Mouse (Mus musculus) gastrocnemius, postnatal 14 days (tissue): ENCODE results near the gene Fam228b. TPM values are rescaled to one million over a fixed set of nuclear protein-coding genes. Genes with fewer than 3 reads are reported as not detected.
"Not testable (repeated sequence)": the region's sequence is repeated elsewhere in the genome, so short reads cannot be mapped to it uniquely, and the experiment has no call there.

ENCODE experiments used
- DNase-seq: peaks from one replicate; pipeline ENCODE4 v3.0.0; 2021; ENCODE audit warnings: mixed read lengths
- intact Hi-C: fragments of 180-260 bp; cut with DNase I; formaldehyde crosslinking; loops from one replicate; pipeline ENCODE4 v1.15.1; 2025; ENCODE audit warnings: low total_unique reads
- long read RNA-seq, 2 experiments: library from polyadenylated mRNA; stranded (forward); transcript quantifications; one replicate each; pipeline ENCODE4 v2.0.0; 2021
- total RNA-seq, 2 experiments: library from RNA; stranded (reverse); gene quantifications; 2 replicates each; pipeline ENCODE4 v1.2.3; 2021

The Fam228b gene
- total RNA-seq = 1 to 10 TPM; 3.5 to 3.6 TPM
- long read RNA-seq, experiment 1 = 0 reads
- long read RNA-seq, experiment 2, partial matches to known transcripts = 0 of 1 reads
- long read RNA-seq, experiment 2, other reads (novel, unspliced or antisense) = 0 of 1 reads

GRCm38 (mm10) chr12:4768492-4769332 lies at the start of gene Fam228b, which contains the start of gene Pfn4:
Gene Fam228b (minus strand): TSS chr12:4769267.
Gene Pfn4 (plus strand): TSS chr12:4769022.
- intact Hi-C loops = loop anchor here (10.0 kb wide), 1 partner anchor 74 kb away; no protein-coding TSS in a partner anchor
- peak; percentile 93 for DNase-seq

- DNase-seq = peak; percentile 99
- intact Hi-C loops = no loop called here
Observed at GRCm38 (mm10) chr12:4817361-4818101, 48.5 kb upstream of the Fam228b start, which contains the start of gene Sf3b6. Gene Sf3b6 (plus strand): TSS chr12:4817544.

GRCm38 (mm10) chr12:4816680-4817360 lies 47.8 kb upstream of the Fam228b start:
- intact Hi-C loops = no loop called here
- no peak for DNase-seq

GRCm38 (mm10) chr12:4813636-4814035 lies 44.6 kb upstream of the Fam228b start:
- intact Hi-C loops = no loop called here
- DNase-seq = peak; percentile 72

GRCm38 (mm10) chr12:4811705-4812104 lies 42.6 kb upstream of the Fam228b start:
- no peak for DNase-seq
- intact Hi-C loops = no loop called here

GRCm38 (mm10) chr12:4811036-4811435 lies 42.0 kb upstream of the Fam228b start:
- intact Hi-C loops = no loop called here

GRCm38 (mm10) chr12:4797471-4797870 lies 28.4 kb upstream of the Fam228b start:
- intact Hi-C loops, DNase-seq: not testable (repeated sequence)

More at GRCm38 (mm10) chr12:4811036-4811435, 42.0 kb upstream of the Fam228b start:
- DNase-seq = no peak

- peak; percentile 25 for DNase-seq
- intact Hi-C loops = no loop called here
Observed at GRCm38 (mm10) chr12:4793718-4794117, 24.7 kb upstream of the Fam228b start.

DNA sequence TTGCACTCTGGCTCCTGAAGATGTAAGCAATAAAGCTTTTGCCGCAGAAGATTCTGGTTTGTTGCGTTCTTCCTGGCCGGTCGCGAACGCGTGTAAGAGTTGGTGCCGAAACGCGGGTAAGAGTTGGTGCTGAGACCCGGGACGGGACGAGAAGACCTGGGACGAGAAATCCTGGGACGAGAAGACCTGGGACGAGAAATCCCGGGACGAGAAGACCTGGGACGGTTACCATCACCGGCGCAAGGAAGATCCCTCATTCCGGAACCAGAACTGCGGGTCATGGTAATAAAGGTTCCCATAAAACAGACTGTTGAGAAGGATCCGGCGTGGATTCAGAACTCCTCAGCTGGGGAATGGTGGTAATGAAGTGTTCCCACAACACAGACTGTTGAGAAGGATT lies 19.1 kb upstream of the Fam228b start:
- intact Hi-C loops, DNase-seq: not testable (repeated sequence)

DNA sequence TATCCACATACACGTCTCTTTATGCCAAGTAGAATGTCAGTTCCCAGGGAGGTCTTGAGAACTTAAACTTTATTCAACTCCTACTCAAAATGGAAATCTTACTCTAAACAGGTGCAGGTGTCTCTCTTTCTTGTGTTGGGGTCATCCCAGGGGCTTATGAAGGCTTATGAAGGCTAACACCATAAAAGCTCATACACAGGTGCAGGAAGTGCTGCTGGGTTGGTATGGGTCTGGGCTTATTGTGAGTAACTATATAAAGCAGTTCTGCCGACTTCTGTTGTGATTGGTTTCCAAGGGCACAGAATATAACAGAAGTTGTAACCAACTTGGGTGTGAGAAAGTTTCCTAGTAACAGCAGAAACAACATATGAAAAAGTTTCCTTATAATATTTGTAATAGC lies 15.4 kb upstream of the Fam228b start:
- intact Hi-C loops = no loop called here
- no peak for DNase-seq

GRCm38 (mm10) chr12:4783598-4783997 lies 14.5 kb upstream of the Fam228b start:
- no peak for DNase-seq
- intact Hi-C loops = no loop called here

- DNase-seq, intact Hi-C loops: not testable (repeated sequence)
Observed at GRCm38 (mm10) chr12:4781725-4782404, 12.8 kb upstream of the Fam228b start.

- intact Hi-C loops = no loop called here
- no peak for DNase-seq
Observed at GRCm38 (mm10) chr12:4781270-4781669, 12.2 kb upstream of the Fam228b start.

DNA sequence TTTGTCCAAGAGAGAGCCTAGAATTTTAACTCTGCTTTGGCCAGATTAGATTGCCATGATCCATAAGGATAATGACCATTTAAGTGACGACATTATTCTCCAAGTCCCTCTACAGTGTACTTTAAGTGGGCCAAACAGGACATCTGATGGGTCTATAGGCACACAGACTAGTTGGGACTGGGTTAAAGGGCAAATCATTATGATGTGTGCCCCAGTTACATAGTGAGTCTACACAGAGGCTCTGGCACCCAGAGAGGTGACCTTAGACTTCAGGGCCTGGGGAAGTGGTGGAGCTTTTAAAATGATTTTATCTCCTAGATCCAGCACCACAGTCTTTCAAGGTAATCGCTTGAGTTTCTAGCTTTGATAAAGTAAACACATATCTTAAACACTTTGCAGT lies 11.2 kb upstream of the Fam228b start:
- intact Hi-C loops = no loop called here
- no peak for DNase-seq

GRCm38 (mm10) chr12:4777734-4778133 lies 8.7 kb upstream of the Fam228b start:
- intact Hi-C loops = no loop called here
- no peak for DNase-seq

- intact Hi-C loops = no loop called here
- no peak for DNase-seq
Observed at GRCm38 (mm10) chr12:4775588-4775949, 6.5 kb upstream of the Fam228b start.

DNA sequence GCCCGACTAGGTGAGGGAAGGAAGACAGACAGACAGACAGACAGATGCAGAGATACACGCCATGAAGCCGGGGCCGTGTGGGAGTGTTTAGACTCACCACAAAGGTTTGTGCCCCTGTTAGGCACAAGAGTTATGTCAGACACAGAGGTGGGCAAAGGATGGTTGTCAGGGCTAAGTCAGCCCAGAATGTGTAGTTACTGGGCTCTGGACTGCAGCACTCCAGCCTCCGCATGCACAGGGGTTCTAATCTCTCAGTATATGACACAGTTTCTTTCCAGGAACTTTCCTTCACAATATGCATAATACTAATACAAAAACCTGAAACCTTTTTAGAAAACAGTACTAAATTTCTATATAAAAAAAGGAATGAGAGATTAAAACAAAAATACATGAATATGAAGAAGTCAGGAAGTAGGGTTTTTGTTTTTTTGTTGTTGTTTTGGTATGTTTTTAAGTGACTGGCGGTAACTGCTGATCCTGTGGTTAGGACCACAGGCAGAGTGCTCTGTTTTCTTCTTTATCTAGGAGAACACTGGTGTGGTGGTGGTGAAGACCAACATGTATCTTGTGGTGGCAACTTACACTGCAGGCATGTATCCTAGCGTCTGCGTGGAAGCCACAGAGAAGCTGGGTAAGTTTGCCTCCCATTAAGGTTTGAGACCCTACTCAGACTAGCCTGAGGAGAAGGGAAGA lies 6.0 kb upstream of the Fam228b start:
- intact Hi-C loops = no loop called here
- DNase-seq = no peak

GRCm38 (mm10) chr12:4769333-4769723 lies 261 bp upstream of the Fam228b start:
- no peak for DNase-seq
- intact Hi-C loops = loop anchor here (10.0 kb wide), 1 partner anchor 75 kb away; no protein-coding TSS in a partner anchor

- DNase-seq = no peak
- intact Hi-C loops = no loop called here
Observed at GRCm38 (mm10) chr12:4757060-4757459, 12.0 kb downstream of the Fam228b start.
